Mouse (Mus musculus) testis, adult 2 months (tissue): ENCODE data around the gene Fkbp14.

ENCODE experiments used
- CTCF ChIP-seq: fragments of 200-500 bp; IDR thresholded peaks from 2 replicates; pipeline ENCODE4 v1.5.1; 2012; ENCODE audit warnings: low read depth, mild to moderate bottlenecking, inconsistent platforms, low read length, moderate library complexity; ENCODE audit not compliant: control insufficient read depth, insufficient read depth, insufficient replicate concordance
- POLR2A ChIP-seq: fragments of 200-500 bp; IDR thresholded peaks from 2 replicates; pipeline ENCODE4 v1.6.1; 2012; ENCODE audit warnings: low read depth, mild to moderate bottlenecking, inconsistent platforms, low read length, moderate library complexity; ENCODE audit not compliant: control insufficient read depth

GRCm38 (mm10) chr6:54643181-54643580 is 46.1 kb upstream of the Fkbp14 start:
- TF ChIP-seq POLR2A (no peak), CTCF (no peak)
